Mouse (Mus musculus) stomach, embryonic 14.5 days (tissue): ENCODE data around the gene Sdhb. TPM values are rescaled to one million over a fixed set of nuclear protein-coding genes. Genes with fewer than 3 reads are reported as not detected.

Experiments
- ATAC-seq: fragments of 200-750 bp; cut with Nextera tagmentation; 2 replicates; pipeline ENCODE4 v1.8.0; 2017; ENCODE audit warnings: low read depth, moderate TSS enrichment; ENCODE audit not compliant: insufficient number of reproducible peaks, insufficient read depth, low FRiP score
- H3K27ac ChIP-seq: fragments of 300-500 bp; sonication (generic); 2 replicates; pipeline ENCODE4 v1.5.1; 2014; ENCODE audit warnings: mild to moderate bottlenecking, low read length, moderate library complexity, mixed read lengths
- H3K27me3 ChIP-seq: fragments of 300-500 bp; sonication (generic); 2 replicates; pipeline ENCODE4 v1.6.1; 2014; ENCODE audit warnings: low read length, control low read depth, mixed read lengths; ENCODE audit not compliant: control insufficient read depth, insufficient read depth
- H3K36me3 ChIP-seq: fragments of 300-500 bp; sonication (generic); 2 replicates; pipeline ENCODE4 v1.6.1; 2014; ENCODE audit warnings: mild to moderate bottlenecking, control low read depth, low read length, moderate library complexity, mixed read lengths; ENCODE audit not compliant: control insufficient read depth, insufficient read depth
- H3K4me1 ChIP-seq: fragments of 300-500 bp; sonication (generic); 2 replicates; pipeline ENCODE4 v1.6.1; 2014; ENCODE audit warnings: low read length, control low read depth, mixed read lengths; ENCODE audit not compliant: control insufficient read depth, insufficient read depth
- H3K4me2 ChIP-seq: fragments of 300-500 bp; sonication (generic); replicated peaks from 2 replicates; pipeline ENCODE4 v1.6.1; 2014; ENCODE audit warnings: low read depth, low read length, control low read depth
- H3K4me3 ChIP-seq: fragments of 300-500 bp; sonication (generic); 2 replicates; pipeline ENCODE4 v1.5.1; 2014; ENCODE audit warnings: low read depth, low read length, control low read depth
- H3K9ac ChIP-seq: fragments of 300-500 bp; sonication (generic); replicated peaks from 2 replicates; pipeline ENCODE4 v1.6.1; 2014; ENCODE audit warnings: low read depth, mild to moderate bottlenecking, control low read depth, low read length, moderate library complexity, mixed read lengths
- H3K9me3 ChIP-seq: fragments of 300-500 bp; sonication (generic); 2 replicates; pipeline ENCODE4 v1.6.1; 2016; ENCODE audit warnings: low read depth, low read length, control low read depth; ENCODE audit not compliant: control insufficient read depth
- WGBS: fragments of 180-500 bp; shearing (Covaris S2); extraction: QIAGEN DNeasy Blood & Tissue Kit; methylation state at CpG from one replicate; pipeline ENCODE4 v1.1.7; 2014; 5-methylcytosine and 5-hydroxymethylcytosine counted together
- polyA plus RNA-seq: library from polyadenylated mRNA; unstranded; fragments of >200 nt; fragmentation: Nextera tagmentation; extraction: Ambion mirVana; gene quantifications from 2 replicates; pipeline ENCODE4 v1.2.1, GENCODE M21; 2014

Sdhb gene
- polyA plus RNA-seq, 1 experiment from 2014 or later, result 401 TPM

GRCm38 (mm10) chr4:140987476-140987875 is 26.5 kb downstream of the Sdhb start:
- no peak for ATAC-seq

DNA sequence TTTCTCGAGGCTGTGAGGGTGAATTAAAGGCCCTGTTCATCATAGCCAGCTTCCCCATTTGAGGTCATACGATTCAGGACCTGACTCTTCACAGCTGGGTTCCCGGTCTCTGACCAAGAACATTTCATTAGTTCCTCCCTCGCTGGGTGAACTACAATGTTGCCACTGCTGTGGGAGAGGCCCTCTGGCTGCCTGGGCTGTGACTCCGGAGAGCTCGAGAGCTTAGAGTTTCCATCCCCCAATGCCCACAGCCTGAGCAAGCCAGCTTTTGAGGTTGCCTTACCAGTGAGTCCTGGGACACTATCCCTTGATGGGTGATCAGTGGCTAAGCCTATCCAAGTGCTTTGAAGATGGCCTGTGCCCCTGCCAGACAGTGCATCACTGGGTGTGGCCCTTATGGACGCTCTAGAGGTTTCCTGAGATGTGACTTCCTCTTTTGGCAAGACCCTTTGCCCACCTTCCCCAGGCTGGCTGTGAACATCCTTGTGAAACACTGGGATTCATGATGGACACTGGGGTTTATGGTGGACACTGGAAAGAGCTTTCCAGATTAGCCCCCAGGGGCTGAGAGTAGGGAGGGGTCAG is 27.8 kb downstream of the Sdhb start:
- no peak overlapping the region for H3K27ac ChIP-seq
- H3K4me3 ChIP-seq, result no peak overlapping the region
- peaks cover 8% of the 10 kb centered on the region for H3K36me3 ChIP-seq
- no peak overlapping the region for H3K4me2 ChIP-seq
- WGBS, result 65% methylated on average over 7 of the region's 7 CpGs
- H3K4me1 ChIP-seq, result peaks cover 13% of the 10 kb centered on the region; the same call in 1 of the 2 replicates
- H3K9ac ChIP-seq, result no peak overlapping the region
- ATAC-seq, result no peak
- H3K9me3 ChIP-seq, result no peaks in the 10 kb centered on the region
- no peaks in the 10 kb centered on the region for H3K27me3 ChIP-seq

More at GRCm38 (mm10) chr4:140987476-140987875, 26.5 kb downstream of the Sdhb start:
- no peaks in the 10 kb centered on the region for H3K27me3 ChIP-seq
- peak overlapping the region; percentile 89 for H3K4me3 ChIP-seq
- WGBS, result 28% methylated on average over 7 of the region's 7 CpGs
- H3K4me1 ChIP-seq, result peaks cover 13% of the 10 kb centered on the region; the same call in 1 of the 2 replicates
- peak overlapping the region; percentile 84 for H3K9ac ChIP-seq
- no peaks in the 10 kb centered on the region for H3K36me3 ChIP-seq
- peak overlapping the region; percentile 83 for H3K4me2 ChIP-seq
- no peaks in the 10 kb centered on the region for H3K9me3 ChIP-seq
- H3K27ac ChIP-seq, result no peak overlapping the region

DNA sequence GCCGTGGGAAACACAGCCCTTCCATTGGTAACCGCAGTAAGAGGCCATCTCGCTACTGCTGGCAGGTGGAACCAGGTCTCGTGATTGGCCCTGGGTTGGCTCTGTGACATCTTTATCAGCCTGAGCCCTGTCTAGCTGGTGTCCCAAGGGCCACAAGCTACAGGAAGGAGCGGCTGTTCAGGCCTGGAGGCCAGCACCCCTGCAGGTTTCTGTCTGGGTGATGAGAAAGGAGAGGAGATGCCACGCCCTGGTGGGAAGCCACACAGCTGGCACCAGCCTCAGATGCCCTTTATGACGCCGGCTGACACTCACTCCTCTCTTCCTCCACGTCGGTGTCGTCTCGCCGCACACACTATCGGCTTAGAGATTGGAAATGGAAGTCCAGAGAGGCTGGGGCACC is 28.4 kb downstream of the Sdhb start:
- no peak overlapping the region for H3K4me2 ChIP-seq
- no peak overlapping the region for H3K9ac ChIP-seq
- no peak overlapping the region for H3K4me3 ChIP-seq
- no peak for ATAC-seq
- no peaks in the 10 kb centered on the region for H3K9me3 ChIP-seq
- H3K27me3 ChIP-seq, result no peaks in the 10 kb centered on the region
- 94% methylated on average over 14 of the region's 14 CpGs for WGBS
- peaks cover 15% of the 10 kb centered on the region for H3K36me3 ChIP-seq
- H3K27ac ChIP-seq, result no peak overlapping the region
- peaks cover 13% of the 10 kb centered on the region; the same call in 1 of the 2 replicates for H3K4me1 ChIP-seq

DNA sequence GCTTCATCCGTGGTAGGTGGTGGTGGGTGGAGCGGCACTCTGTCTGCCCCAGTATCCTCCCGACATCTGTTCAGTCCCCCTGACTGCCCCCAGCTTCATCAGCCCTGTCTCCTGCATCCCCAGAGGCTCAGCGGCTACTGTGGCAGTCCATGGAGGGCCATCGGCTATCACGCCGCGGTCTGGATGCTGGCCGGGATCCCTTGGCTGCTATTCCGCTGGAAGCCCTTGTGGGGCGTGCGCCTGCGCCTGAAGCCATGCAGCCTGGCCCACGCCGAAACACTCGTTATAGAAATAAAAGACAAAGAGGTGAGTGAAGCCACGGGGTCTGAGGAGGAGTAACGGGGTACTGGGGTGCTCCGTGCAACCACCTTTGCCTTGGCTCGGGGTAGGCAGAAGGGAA is 31.2 kb downstream of the Sdhb start:
- no peaks in the 10 kb centered on the region for H3K27me3 ChIP-seq
- peaks cover 13% of the 10 kb centered on the region; the same call in 1 of the 2 replicates for H3K4me1 ChIP-seq
- no peak overlapping the region for H3K4me2 ChIP-seq
- H3K4me3 ChIP-seq, result no peak overlapping the region
- H3K36me3 ChIP-seq, result peaks cover 37% of the 10 kb centered on the region
- no peak overlapping the region for H3K27ac ChIP-seq
- no peak for ATAC-seq
- H3K9me3 ChIP-seq, result no peaks in the 10 kb centered on the region
- H3K9ac ChIP-seq, result no peak overlapping the region
- 89% methylated on average over 20 of the region's 20 CpGs for WGBS

- peaks cover 46% of the 10 kb centered on the region for H3K36me3 ChIP-seq
- WGBS, result 76% methylated on average over 8 of the region's 8 CpGs
Observed at GRCm38 (mm10) chr4:140993846-140994245, 32.8 kb downstream of the Sdhb start.

GRCm38 (mm10) chr4:140995811-140996210 is 34.8 kb downstream of the Sdhb start:
- no peaks in the 10 kb centered on the region for H3K4me1 ChIP-seq
- H3K36me3 ChIP-seq, result peaks cover 56% of the 10 kb centered on the region
- H3K4me2 ChIP-seq, result no peak overlapping the region
- no peaks in the 10 kb centered on the region for H3K9me3 ChIP-seq
- no peak overlapping the region for H3K27ac ChIP-seq
- 95% methylated on average over 8 of the region's 8 CpGs for WGBS
- no peak overlapping the region for H3K9ac ChIP-seq
- ATAC-seq, result no peak
- no peak overlapping the region for H3K4me3 ChIP-seq
- no peaks in the 10 kb centered on the region for H3K27me3 ChIP-seq

More at GRCm38 (mm10) chr4:140993846-140994245, 32.8 kb downstream of the Sdhb start:
- H3K9me3 ChIP-seq, result no peaks in the 10 kb centered on the region
- no peaks in the 10 kb centered on the region for H3K4me1 ChIP-seq
- ATAC-seq, result no peak
- H3K4me3 ChIP-seq, result no peak overlapping the region
- no peak overlapping the region for H3K4me2 ChIP-seq
- no peaks in the 10 kb centered on the region for H3K27me3 ChIP-seq
- no peak overlapping the region for H3K27ac ChIP-seq
- no peak overlapping the region for H3K9ac ChIP-seq

DNA sequence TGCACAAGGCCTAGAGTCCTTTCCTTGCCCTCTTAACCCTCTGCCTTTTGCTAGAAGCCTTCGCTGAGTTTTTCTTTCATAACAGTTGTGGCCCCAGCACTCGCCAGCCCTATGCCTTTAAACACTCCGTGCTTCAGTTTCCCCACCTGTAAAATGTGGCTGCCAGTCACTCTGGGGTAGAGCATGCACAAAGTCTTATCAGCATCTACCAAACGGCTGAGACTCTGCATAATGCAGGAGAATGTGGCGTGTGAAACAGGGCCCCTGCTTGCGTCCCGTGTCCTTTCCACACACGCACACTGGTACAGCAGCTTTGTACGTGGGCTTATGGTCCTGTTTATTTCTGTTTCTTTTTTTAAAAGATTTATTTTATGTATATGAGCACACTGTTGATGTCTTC is 35.8 kb downstream of the Sdhb start:
- WGBS, result 91% methylated on average over 9 of the region's 9 CpGs
- Histone ChIP-seq H3K4me3 (no peak overlapping the region), H3K9ac (no peak overlapping the region), H3K4me2 (no peak overlapping the region), H3K27me3 (no peaks in the 10 kb centered on the region), H3K36me3 (peaks cover 66% of the 10 kb centered on the region), H3K9me3 (no peaks in the 10 kb centered on the region), H3K27ac (no peak overlapping the region), H3K4me1 (no peaks in the 10 kb centered on the region)
- no peak for ATAC-seq

DNA sequence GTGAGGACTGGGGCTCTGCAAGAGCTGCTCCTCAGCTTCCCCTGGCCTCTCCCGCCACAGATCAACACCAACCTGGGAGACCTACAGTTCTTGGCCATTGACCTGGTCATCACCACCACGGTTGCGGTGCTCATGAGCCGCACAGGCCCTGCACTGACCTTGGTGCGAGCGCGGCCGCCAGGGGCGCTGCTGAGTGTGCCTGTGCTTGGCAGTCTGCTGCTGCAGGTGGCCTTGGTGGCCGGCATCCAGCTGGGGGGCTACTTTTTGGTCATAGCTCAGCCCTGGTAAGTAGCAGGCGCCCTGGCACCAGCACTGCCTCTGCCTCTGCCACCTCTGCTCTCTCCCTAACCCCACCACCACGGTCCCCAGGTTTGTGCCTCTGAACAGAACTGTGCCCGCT is 45.0 kb downstream of the Sdhb start:
- H3K4me2 ChIP-seq, result no peak overlapping the region
- H3K4me3 ChIP-seq, result no peak overlapping the region
- H3K27ac ChIP-seq, result no peak overlapping the region
- 79% methylated on average over 13 of the region's 13 CpGs for WGBS
- no peak for ATAC-seq
- no peaks in the 10 kb centered on the region for H3K27me3 ChIP-seq
- no peaks in the 10 kb centered on the region for H3K4me1 ChIP-seq
- H3K36me3 ChIP-seq, result peaks cover 44% of the 10 kb centered on the region
- no peaks in the 10 kb centered on the region for H3K9me3 ChIP-seq
- H3K9ac ChIP-seq, result no peak overlapping the region

- peaks cover 32% of the 10 kb centered on the region for H3K36me3 ChIP-seq
- H3K4me3 ChIP-seq, result no peak overlapping the region
- H3K4me1 ChIP-seq, result peaks cover 13% of the 10 kb centered on the region
- ATAC-seq, result no peak
- no peaks in the 10 kb centered on the region for H3K9me3 ChIP-seq
- no peaks in the 10 kb centered on the region for H3K27me3 ChIP-seq
- WGBS, result 92% methylated on average over 8 of the region's 8 CpGs
- H3K9ac ChIP-seq, result no peak overlapping the region
- H3K27ac ChIP-seq, result no peak overlapping the region
- no peak overlapping the region for H3K4me2 ChIP-seq
Observed at GRCm38 (mm10) chr4:141008028-141008427, 47.0 kb downstream of the Sdhb start.
